Mouse (Mus musculus) urinary bladder, postnatal 14 days (tissue): ENCODE data around the gene Kcnb1.

Experiments
- DNase-seq: peaks from one replicate; pipeline ENCODE4 v3.0.0; 2021; ENCODE audit warnings: low spot score

Kcnb1 gene

GRCm38 (mm10) chr2:167127404-167127803 is 62.6 kb downstream of the Kcnb1 start:
- no peak for DNase-seq

GRCm38 (mm10) chr2:167125781-167126180 is 64.2 kb downstream of the Kcnb1 start:
- no peak for DNase-seq

- DNase-seq, result peak; percentile 16
Measured at GRCm38 (mm10) chr2:167123936-167124335, 66.0 kb downstream of the Kcnb1 start.

GRCm38 (mm10) chr2:167122737-167123136 is 67.2 kb downstream of the Kcnb1 start:
- DNase-seq, result no peak

DNA sequence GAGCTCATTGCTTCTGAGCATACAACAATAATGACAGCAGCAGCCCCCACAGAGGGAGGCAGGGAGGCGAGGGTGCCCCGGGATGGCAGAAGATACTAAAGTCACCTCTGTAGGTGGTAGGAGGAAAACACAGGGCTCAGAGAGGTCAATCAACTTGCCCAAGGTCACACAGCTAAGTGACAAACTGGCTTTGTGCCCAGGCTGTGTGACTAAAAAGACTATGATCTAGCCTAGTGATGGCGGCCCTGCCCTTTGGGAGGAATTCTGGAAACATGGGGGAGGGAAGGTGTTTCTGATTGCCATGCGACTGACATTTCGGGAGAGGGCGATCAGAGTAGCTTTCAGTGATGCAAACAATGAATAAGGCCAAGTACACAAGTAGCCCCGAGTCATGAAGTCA is 68.0 kb downstream of the Kcnb1 start:
- no peak for DNase-seq

DNA sequence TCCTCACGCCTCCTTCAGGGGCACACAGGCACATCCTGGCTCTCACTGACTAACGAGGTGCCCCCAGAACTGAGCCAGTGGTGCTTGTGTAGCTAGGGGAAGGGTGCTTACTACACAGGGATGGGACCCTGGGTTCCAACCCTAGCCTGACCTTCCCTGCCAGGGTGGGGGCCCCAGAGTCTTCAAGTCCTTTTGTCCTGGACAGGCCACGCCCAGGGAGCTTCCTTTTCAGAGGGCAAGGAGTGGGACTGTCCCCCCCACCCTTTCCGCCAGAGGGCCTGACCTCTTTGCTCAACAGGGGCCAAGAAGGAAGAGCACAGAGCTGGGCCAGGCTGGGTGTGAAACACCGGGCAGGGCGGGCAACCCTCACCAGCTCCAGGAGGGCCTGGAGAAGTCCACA is 68.7 kb downstream of the Kcnb1 start:
- DNase-seq, result no peak

- no peak for DNase-seq
Measured at GRCm38 (mm10) chr2:167120186-167120830, 69.6 kb downstream of the Kcnb1 start.

DNA sequence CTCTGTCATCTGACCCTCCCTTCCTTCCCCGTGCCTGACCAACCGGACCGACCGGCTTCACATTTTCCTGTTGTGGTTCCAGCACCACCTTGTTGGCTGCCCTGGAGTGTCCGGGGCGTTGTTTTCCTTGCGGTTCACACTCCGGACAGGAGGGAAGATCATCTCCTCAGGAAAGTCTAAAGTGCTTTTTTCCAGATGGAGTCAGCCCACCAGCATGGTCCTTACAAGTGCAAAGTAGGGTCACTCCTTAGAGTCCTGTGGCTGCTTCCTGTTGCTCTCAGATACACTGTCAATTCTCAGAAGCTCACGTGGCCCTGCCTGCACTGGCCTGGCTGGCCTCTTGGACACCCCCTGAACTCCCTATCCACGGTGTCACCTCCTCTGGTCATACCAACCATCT is 71.9 kb downstream of the Kcnb1 start:
- peak; percentile 85 for DNase-seq

- peak; percentile 85 for DNase-seq
Measured at GRCm38 (mm10) chr2:167112737-167113136, 77.2 kb downstream of the Kcnb1 start.

DNA sequence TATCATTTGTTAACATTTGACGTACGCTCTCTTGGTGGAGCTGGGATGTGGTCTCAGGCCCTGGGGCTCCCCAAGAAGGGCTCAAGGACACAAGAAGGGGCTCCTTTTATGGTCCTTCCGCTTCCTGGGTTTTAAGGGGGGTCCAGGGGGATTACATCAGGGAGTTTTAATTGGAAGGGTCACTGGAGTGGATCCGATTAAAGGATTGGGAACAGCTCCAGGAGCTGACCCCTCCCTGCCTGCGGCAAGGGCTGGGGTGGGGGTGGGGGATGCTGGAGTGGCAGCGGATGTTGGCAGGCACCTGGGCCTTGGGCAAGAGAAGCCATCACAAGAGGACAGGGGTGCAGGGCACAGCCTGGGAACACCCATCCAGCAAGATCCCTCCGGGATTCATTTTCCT is 77.7 kb downstream of the Kcnb1 start:
- DNase-seq, result no peak

DNA sequence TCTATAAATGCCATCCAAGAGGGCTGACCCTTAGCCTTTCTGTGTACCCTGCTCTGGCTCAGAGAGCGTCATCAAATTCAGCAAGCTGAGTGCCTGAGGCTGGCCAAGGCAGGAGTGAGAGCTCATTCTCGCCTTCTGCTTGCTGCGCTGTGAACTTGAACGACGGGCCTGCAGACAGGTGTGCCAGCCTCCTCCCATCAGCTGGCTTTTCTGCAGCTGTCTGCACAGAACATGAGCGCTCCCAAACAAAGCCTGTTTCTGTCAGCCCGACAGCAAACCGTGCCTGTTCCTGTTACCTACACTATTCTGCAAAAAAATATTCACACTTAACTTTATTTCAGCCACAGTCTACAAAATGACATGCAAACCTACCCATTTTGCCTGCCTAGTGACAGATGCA is 80.4 kb downstream of the Kcnb1 start:
- DNase-seq, result no peak

- DNase-seq, result no peak
Measured at GRCm38 (mm10) chr2:167103546-167103945, 86.4 kb downstream of the Kcnb1 start.

DNA sequence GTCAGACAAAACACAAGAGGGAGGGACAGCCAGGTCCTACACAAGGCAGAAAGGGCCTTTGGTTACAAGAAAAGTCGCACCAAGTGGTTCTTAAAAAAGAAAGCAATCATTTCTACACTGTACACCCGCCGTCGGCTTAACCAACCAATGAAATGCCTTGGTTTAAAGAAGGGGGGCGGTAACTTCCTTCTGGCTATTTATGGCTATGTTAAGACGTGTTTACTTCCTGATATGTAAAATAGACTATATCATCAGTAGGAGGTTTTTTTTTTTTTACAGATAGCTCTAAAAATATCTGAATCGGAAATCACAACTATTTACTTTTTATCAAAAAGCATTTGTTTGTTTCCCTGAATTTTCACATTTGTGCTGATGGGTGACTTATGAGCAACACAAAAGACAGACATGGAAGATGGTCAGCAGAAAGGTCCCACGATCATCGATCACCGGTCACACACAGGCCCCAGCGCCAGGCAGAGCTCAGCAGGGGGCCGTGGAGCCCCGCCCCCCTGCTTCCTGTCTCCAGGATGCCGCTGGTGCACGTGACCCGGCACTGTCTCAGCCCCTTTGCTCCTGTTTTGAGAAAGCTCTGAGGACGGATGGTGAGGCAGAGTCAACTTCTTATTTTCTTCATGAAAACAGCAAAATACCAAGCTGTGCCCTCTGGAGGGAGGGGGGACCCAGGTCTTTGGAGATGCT is 88.1 kb downstream of the Kcnb1 start:
- no peak for DNase-seq

DNA sequence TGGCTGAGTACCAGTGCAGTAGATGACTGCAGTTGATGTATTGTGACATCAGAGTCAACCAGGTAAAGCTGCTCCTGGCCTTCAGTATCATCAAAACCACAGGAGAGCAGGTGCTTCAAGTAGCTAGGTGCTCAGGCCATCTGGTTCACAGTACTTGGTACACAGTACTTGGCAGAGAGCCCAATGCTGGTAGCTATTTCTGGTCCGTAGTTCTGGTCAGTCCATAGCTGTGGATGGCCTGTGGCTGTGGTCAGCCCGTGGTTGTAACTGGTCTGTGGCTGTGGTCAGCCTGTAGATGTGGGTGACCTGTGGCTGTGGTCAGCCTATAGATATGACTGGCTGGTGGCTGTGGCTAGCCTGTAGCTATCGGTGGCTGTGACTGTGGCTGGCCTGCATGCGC is 95.3 kb downstream of the Kcnb1 start:
- no peak for DNase-seq

- DNase-seq, result no peak
Measured at GRCm38 (mm10) chr2:167093171-167093900, 96.6 kb downstream of the Kcnb1 start.

- no peak for DNase-seq
Measured at GRCm38 (mm10) chr2:167090271-167090670, 99.7 kb downstream of the Kcnb1 start.

DNA sequence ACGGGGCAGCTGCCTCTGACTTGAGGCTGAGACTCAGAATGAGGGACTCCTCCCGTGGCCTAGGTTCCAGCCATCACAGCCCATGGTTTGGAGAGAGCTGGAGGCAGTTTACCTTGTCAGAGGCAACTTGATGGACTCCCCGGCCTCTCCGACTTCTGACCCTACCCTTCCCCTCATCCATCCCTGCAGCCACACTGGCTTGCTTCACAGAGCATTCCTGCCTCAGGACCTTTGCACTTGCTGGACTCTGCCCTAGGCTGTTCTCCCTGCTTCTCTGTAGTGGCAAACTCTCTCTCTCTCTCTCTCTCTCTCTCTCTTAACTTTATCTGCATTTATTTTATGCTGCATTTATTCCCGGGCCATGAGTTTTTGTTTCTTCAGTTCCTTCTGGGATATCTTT is 103.1 kb downstream of the Kcnb1 start:
- no peak for DNase-seq

DNA sequence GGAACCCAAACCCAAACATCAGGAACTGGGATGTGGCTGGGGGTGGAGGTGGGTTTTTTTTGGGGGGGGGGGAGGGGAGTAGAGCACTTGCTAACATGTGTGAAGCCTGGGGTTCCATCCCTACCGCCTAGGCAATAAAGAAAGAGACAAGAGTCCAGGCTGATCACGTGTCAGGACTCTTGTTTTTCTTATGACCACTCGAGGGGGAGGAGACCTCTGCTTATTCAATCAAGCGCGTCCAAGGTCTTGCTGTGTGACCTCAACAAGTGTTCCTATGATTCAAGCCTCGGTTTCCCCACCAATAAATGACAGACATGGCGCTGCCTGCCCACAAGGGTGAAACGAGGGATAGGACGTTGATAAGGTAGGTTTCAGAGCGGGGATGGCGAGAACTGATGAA is 103.9 kb downstream of the Kcnb1 start:
- DNase-seq, result no peak

GRCm38 (mm10) chr2:167081639-167082038 is 108.3 kb downstream of the Kcnb1 start:
- DNase-seq, result no peak

GRCm38 (mm10) chr2:167081135-167081534 is 108.8 kb downstream of the Kcnb1 start:
- DNase-seq, result no peak

DNA sequence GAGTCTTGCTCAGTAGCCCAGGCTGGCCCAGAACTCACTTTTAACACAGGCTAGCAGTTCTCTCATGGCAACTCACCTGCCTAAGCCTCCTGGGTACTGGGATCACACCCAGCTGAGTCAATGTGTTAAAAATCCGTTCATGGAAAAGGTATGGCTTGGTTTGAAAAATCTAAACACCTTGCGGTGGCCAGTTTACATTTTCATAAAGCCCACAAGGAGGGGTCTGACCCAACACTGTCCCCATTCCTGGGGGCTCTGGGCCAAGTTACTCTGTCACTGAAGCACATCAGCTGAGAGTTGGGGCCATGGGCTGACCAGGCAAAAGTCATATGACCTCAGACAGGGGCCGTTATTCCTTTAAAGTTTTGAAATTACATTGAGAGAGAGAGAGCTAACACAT is 109.6 kb downstream of the Kcnb1 start:
- no peak for DNase-seq

GRCm38 (mm10) chr2:167079535-167080257 is 110.3 kb downstream of the Kcnb1 start:
- peak; percentile 30 for DNase-seq
